Mouse (Mus musculus) forebrain, embryonic 13.5 days (tissue): ENCODE results near the gene Klhl18. TPM values are rescaled to one million over a fixed set of nuclear protein-coding genes. Genes with fewer than 3 reads are reported as not detected.

Experiments used
- ATAC-seq: fragments of 200-750 bp; cut with Nextera tagmentation; 2 replicates; pipeline ENCODE4 v1.8.0; 2017
- H3K27ac ChIP-seq: fragments of 300-500 bp; sonication (generic); 2 replicates; pipeline ENCODE4 v1.5.1; 2015; ENCODE audit warnings: inconsistent platforms, mild to moderate bottlenecking, moderate library complexity
- H3K27me3 ChIP-seq: fragments of 300-500 bp; sonication (generic); 2 replicates; pipeline ENCODE4 v1.6.1; 2015; ENCODE audit warnings: mild to moderate bottlenecking, inconsistent platforms
- H3K36me3 ChIP-seq: fragments of 300-500 bp; sonication (generic); 2 replicates; pipeline ENCODE4 v1.6.1; 2015; ENCODE audit warnings: mild to moderate bottlenecking, inconsistent platforms; ENCODE audit not compliant: poor library complexity, severe bottlenecking
- H3K4me1 ChIP-seq: fragments of 300-500 bp; sonication (generic); 2 replicates; pipeline ENCODE4 v1.6.1; 2015; ENCODE audit warnings: inconsistent platforms
- H3K4me2 ChIP-seq: fragments of 300-500 bp; sonication (generic); 2 replicates; pipeline ENCODE4 v1.6.1; 2015; ENCODE audit warnings: inconsistent platforms, mild to moderate bottlenecking, moderate library complexity
- H3K4me3 ChIP-seq: fragments of 300-500 bp; sonication (generic); 2 replicates; pipeline ENCODE4 v1.5.1; 2015; ENCODE audit warnings: mild to moderate bottlenecking, inconsistent platforms
- H3K9ac ChIP-seq: fragments of 300-500 bp; sonication (generic); 2 replicates; pipeline ENCODE4 v1.6.1; 2015; ENCODE audit warnings: mild to moderate bottlenecking, inconsistent platforms
- H3K9me3 ChIP-seq: fragments of 300-500 bp; sonication (generic); replicated peaks from 2 replicates; pipeline ENCODE4 v1.6.1; 2016; ENCODE audit warnings: inconsistent platforms
- WGBS: fragments of 180-500 bp; shearing (Covaris S2); methylation state at CpG from one replicate; pipeline ENCODE4 v1.1.7; 2015; 5-methylcytosine and 5-hydroxymethylcytosine counted together
- polyA plus RNA-seq: library from polyadenylated mRNA; unstranded; fragments of >200 nt; fragmentation: Nextera tagmentation; extraction: Ambion mirVana; gene quantifications from 2 replicates; pipeline ENCODE4 v1.2.1, GENCODE M21; 2015

Klhl18 gene
- 8.2 and 9.6 TPM in 2 replicates for polyA plus RNA-seq

- WGBS: under 1% methylated on average over 53 of the region's 53 CpGs
- peak; percentile 99 for ATAC-seq
Observed at GRCm38 (mm10) chr9:110476124-110477091, at the start of gene Klhl18, which contains the start of gene Kif9. Klhl18 (minus strand) TSS chr9:110476694. Kif9 (plus strand) TSS chr9:110476958.

GRCm38 (mm10) chr9:110525737-110526136 lies 49.2 kb upstream of the Klhl18 start:
- Histone ChIP-seq H3K9me3 (no peaks in the 10 kb centered on the region), H3K27me3 (no peaks in the 10 kb centered on the region), H3K4me3 (no peak overlapping the region), H3K9ac (no peak overlapping the region), H3K4me1 (0 out of 2 replicates have a peak, but pooled peaks cover 2% of the 10 kb centered on the region), H3K4me2 (no peak overlapping the region), H3K27ac (no peak overlapping the region), H3K36me3 (no peaks in the 10 kb centered on the region)
- ATAC-seq: no peak
- WGBS: 58% methylated on average over 2 of the region's 2 CpGs

More at GRCm38 (mm10) chr9:110476124-110477091, at the start of gene Klhl18, which contains the start of gene Kif9:
- Histone ChIP-seq H3K4me3 (peak within 1 kb of the TSS; percentile 78), H3K9me3 (no peaks in the 10 kb centered on the region), H3K36me3 (no peaks in the 10 kb centered on the region; the same call in 1 of the 2 replicates), H3K27me3 (peaks cover 12% of the 10 kb centered on the region; the same call in 1 of the 2 replicates), H3K27ac (peak within 1 kb of the TSS; percentile 85), H3K9ac (peak within 1 kb of the TSS; percentile 84), H3K4me2 (peak within 1 kb of the TSS; percentile 79), H3K4me1 (peaks cover 15% of the 10 kb centered on the region)

GRCm38 (mm10) chr9:110490913-110491312 lies 14.4 kb upstream of the Klhl18 start:
- no peaks in the 10 kb centered on the region for H3K27me3 ChIP-seq
- H3K9ac ChIP-seq: no peak overlapping the region
- H3K27ac ChIP-seq: no peak overlapping the region
- no peak overlapping the region for H3K4me3 ChIP-seq
- no peaks in the 10 kb centered on the region for H3K36me3 ChIP-seq
- no peak for ATAC-seq
- no peaks in the 10 kb centered on the region for H3K4me1 ChIP-seq
- H3K4me2 ChIP-seq: no peak overlapping the region
- peaks cover 8% of the 10 kb centered on the region; the same call in 1 of the 2 replicates for H3K9me3 ChIP-seq
- 68% methylated on average over 5 of the region's 5 CpGs for WGBS

GRCm38 (mm10) chr9:110488841-110489240 lies 12.3 kb upstream of the Klhl18 start:
- H3K4me1 ChIP-seq: no peaks in the 10 kb centered on the region
- peaks cover 8% of the 10 kb centered on the region; the same call in 1 of the 2 replicates for H3K9me3 ChIP-seq
- H3K27me3 ChIP-seq: no peaks in the 10 kb centered on the region
- no peak overlapping the region for H3K9ac ChIP-seq
- no peak overlapping the region for H3K4me2 ChIP-seq
- ATAC-seq: no peak
- no peaks in the 10 kb centered on the region for H3K36me3 ChIP-seq
- WGBS: 23% methylated on average over 4 of the region's 4 CpGs
- H3K27ac ChIP-seq: no peak overlapping the region
- H3K4me3 ChIP-seq: no peak overlapping the region

GRCm38 (mm10) chr9:110478639-110479038 lies 2.1 kb upstream of the Klhl18 start:
- ATAC-seq: no peak

GRCm38 (mm10) chr9:110477951-110478350 lies 1.5 kb upstream of the Klhl18 start:
- H3K4me1 ChIP-seq: peaks cover 15% of the 10 kb centered on the region
- H3K9ac ChIP-seq: no peak overlapping the region
- peaks cover 12% of the 10 kb centered on the region; the same call in 1 of the 2 replicates for H3K27me3 ChIP-seq
- H3K27ac ChIP-seq: no peak overlapping the region
- 0 out of 2 replicates have a peak overlapping the region, but pooled peaks have one; percentile 79 for H3K4me2 ChIP-seq
- no peak overlapping the region for H3K4me3 ChIP-seq
- no peak for ATAC-seq
- H3K36me3 ChIP-seq: no peaks in the 10 kb centered on the region; the same call in 1 of the 2 replicates
- H3K9me3 ChIP-seq: no peaks in the 10 kb centered on the region
- WGBS: 48% methylated on average over 11 of the region's 11 CpGs

More at GRCm38 (mm10) chr9:110478639-110479038, 2.1 kb upstream of the Klhl18 start:
- Histone ChIP-seq H3K4me3 (no peak overlapping the region), H3K27ac (no peak overlapping the region), H3K36me3 (no peaks in the 10 kb centered on the region), H3K27me3 (peaks cover 18% of the 10 kb centered on the region; the same call in 1 of the 2 replicates), H3K4me2 (no peak overlapping the region), H3K9ac (no peak overlapping the region), H3K4me1 (peaks cover 15% of the 10 kb centered on the region), H3K9me3 (no peaks in the 10 kb centered on the region)
- 78% methylated on average over 4 of the region's 4 CpGs for WGBS

- ATAC-seq: no peak
- no peaks in the 10 kb centered on the region for H3K9me3 ChIP-seq
- no peaks in the 10 kb centered on the region for H3K27me3 ChIP-seq
- no peaks in the 10 kb centered on the region for H3K36me3 ChIP-seq
- 86% methylated on average over 3 of the region's 3 CpGs for WGBS
- no peak overlapping the region for H3K27ac ChIP-seq
- no peak overlapping the region for H3K4me3 ChIP-seq
- no peaks in the 10 kb centered on the region for H3K4me1 ChIP-seq
- H3K9ac ChIP-seq: no peak overlapping the region
- no peak overlapping the region for H3K4me2 ChIP-seq
Observed at GRCm38 (mm10) chr9:110466179-110466578, 10.3 kb downstream of the Klhl18 start.

- Histone ChIP-seq H3K27me3 (no peaks in the 10 kb centered on the region), H3K36me3 (no peaks in the 10 kb centered on the region), H3K4me3 (no peak overlapping the region), H3K9me3 (no peaks in the 10 kb centered on the region), H3K27ac (no peak overlapping the region), H3K4me2 (no peak overlapping the region), H3K4me1 (no peaks in the 10 kb centered on the region), H3K9ac (no peak overlapping the region)
- no peak for ATAC-seq
- 94% methylated on average over 6 of the region's 6 CpGs for WGBS
Observed at GRCm38 (mm10) chr9:110465336-110465735, 11.2 kb downstream of the Klhl18 start.

- H3K9ac ChIP-seq: no peak overlapping the region
- WGBS: 91% methylated on average over 6 of the region's 6 CpGs
- H3K36me3 ChIP-seq: no peaks in the 10 kb centered on the region
- no peaks in the 10 kb centered on the region for H3K4me1 ChIP-seq
- no peak for ATAC-seq
- H3K9me3 ChIP-seq: no peaks in the 10 kb centered on the region
- H3K4me2 ChIP-seq: no peak overlapping the region
- H3K27ac ChIP-seq: no peak overlapping the region
- H3K4me3 ChIP-seq: no peak overlapping the region
- H3K27me3 ChIP-seq: no peaks in the 10 kb centered on the region
Observed at GRCm38 (mm10) chr9:110463983-110464591, 12.4 kb downstream of the Klhl18 start.

GRCm38 (mm10) chr9:110462321-110462720 lies 14.2 kb downstream of the Klhl18 start:
- Histone ChIP-seq H3K4me2 (no peak overlapping the region), H3K4me1 (no peaks in the 10 kb centered on the region), H3K4me3 (no peak overlapping the region), H3K27me3 (no peaks in the 10 kb centered on the region), H3K27ac (no peak overlapping the region), H3K9ac (no peak overlapping the region), H3K36me3 (no peaks in the 10 kb centered on the region), H3K9me3 (no peaks in the 10 kb centered on the region)
- WGBS: 80% methylated on average over 7 of the region's 7 CpGs
- ATAC-seq: no peak

GRCm38 (mm10) chr9:110460884-110461815 lies 15.3 kb downstream of the Klhl18 start:
- no peak overlapping the region for H3K4me2 ChIP-seq
- 91% methylated on average over 18 of the region's 18 CpGs for WGBS

More at GRCm38 (mm10) chr9:110460884-110461815, 15.3 kb downstream of the Klhl18 start:
- Histone ChIP-seq H3K4me3 (no peak overlapping the region), H3K27ac (no peak overlapping the region), H3K9me3 (no peaks in the 10 kb centered on the region), H3K36me3 (no peaks in the 10 kb centered on the region), H3K27me3 (no peaks in the 10 kb centered on the region), H3K4me1 (no peaks in the 10 kb centered on the region), H3K9ac (no peak overlapping the region)
- no peak for ATAC-seq
